Mouse (Mus musculus) adrenal gland, postnatal 10 days (tissue): ENCODE results near the gene Masp1. TPM values are rescaled to one million over a fixed set of nuclear protein-coding genes. Genes with fewer than 3 reads are reported as not detected.

Experiments
- total RNA-seq, 2 experiments: library from RNA; stranded (reverse); gene quantifications; 2 replicates each; pipeline ENCODE4 v1.2.3; 2021

Gene Masp1
- total RNA-seq, 2 experiments from 2014 or later, result 54.2 to 65.3 TPM

Other genes starting within 250 kb of the Masp1 start
- gene Rtp1, start 91.7 kb downstream of the Masp1 start, total RNA-seq, result not detected
- 1 to 10 TPM; 4.6 to 7.2 TPM for gene Rtp4, start 524 bp downstream of the Masp1 start, total RNA-seq